Mouse (Mus musculus) cerebellum, adult (tissue): ENCODE data around the gene Fgf8.

ENCODE experiments used
- ATAC-seq: cut with Nextera tagmentation; 2 replicates; pipeline ENCODE4 v1.9.2; 2017; ENCODE audit warnings: mild to moderate bottlenecking, moderate library complexity, mixed read lengths; ENCODE audit not compliant: insufficient number of reproducible peaks, low FRiP score, low TSS enrichment

The Fgf8 gene

GRCm38 (mm10) chr19:45749243-45750043 lies 6.7 kb upstream of the Fgf8 start, which contains the start of gene Npm3:
TSS of gene Npm3 (minus strand) at chr19:45749591.
- peak; percentile 36; the same call in 1 of the 2 replicates for ATAC-seq

GRCm38 (mm10) chr19:45748691-45749242 lies 6.1 kb upstream of the Fgf8 start:
- no peak for ATAC-seq

- no peak for ATAC-seq
Measured at GRCm38 (mm10) chr19:45748206-45748605, 5.5 kb upstream of the Fgf8 start.

GRCm38 (mm10) chr19:45747028-45747867 lies 4.5 kb upstream of the Fgf8 start:
- ATAC-seq: no peak

GRCm38 (mm10) chr19:45746153-45747020 lies 3.7 kb upstream of the Fgf8 start:
- no peak for ATAC-seq

GRCm38 (mm10) chr19:45745344-45746152 lies 2.8 kb upstream of the Fgf8 start:
- ATAC-seq: no peak

- no peak for ATAC-seq
Measured at GRCm38 (mm10) chr19:45743619-45744018, 904 bp upstream of the Fgf8 start.

- no peak for ATAC-seq
Measured at GRCm38 (mm10) chr19:45742984-45743575, 365 bp upstream of the Fgf8 start.

GRCm38 (mm10) chr19:45741431-45742217 lies 1.1 kb downstream of the Fgf8 start:
- no peak for ATAC-seq

GRCm38 (mm10) chr19:45740817-45741216 lies 1.9 kb downstream of the Fgf8 start:
- no peak for ATAC-seq

- ATAC-seq: no peak
Measured at GRCm38 (mm10) chr19:45740233-45740632, 2.5 kb downstream of the Fgf8 start.

GRCm38 (mm10) chr19:45738521-45738920 lies 4.2 kb downstream of the Fgf8 start:
- ATAC-seq: no peak

GRCm38 (mm10) chr19:45737846-45738484 lies 4.8 kb downstream of the Fgf8 start:
- ATAC-seq: no peak

- no peak for ATAC-seq
Measured at GRCm38 (mm10) chr19:45737208-45737845, 5.4 kb downstream of the Fgf8 start.

GRCm38 (mm10) chr19:45736855-45737207 lies 5.9 kb downstream of the Fgf8 start:
- ATAC-seq: no peak

- no peak for ATAC-seq
Measured at GRCm38 (mm10) chr19:45736241-45736640, 6.5 kb downstream of the Fgf8 start.

GRCm38 (mm10) chr19:45734762-45735161 lies 8.0 kb downstream of the Fgf8 start:
- no peak for ATAC-seq
